Mouse (Mus musculus) central nervous system, embryonic 11.5 days (tissue): ENCODE data around the gene Gstp3. TPM values are rescaled to one million over a fixed set of nuclear protein-coding genes. Genes with fewer than 3 reads are reported as not detected.

Experiments used
- polyA plus RNA-seq: library from polyadenylated mRNA; depleted of rRNA; stranded (reverse); fragments of >200 nt; gene quantifications from 2 replicates; pipeline ENCODE4 v1.2.3, GENCODE M21; 2012; rRNA removed

Gstp3 gene
- polyA plus RNA-seq = 0.98 and 2.2 TPM in 2 replicates

DNA sequence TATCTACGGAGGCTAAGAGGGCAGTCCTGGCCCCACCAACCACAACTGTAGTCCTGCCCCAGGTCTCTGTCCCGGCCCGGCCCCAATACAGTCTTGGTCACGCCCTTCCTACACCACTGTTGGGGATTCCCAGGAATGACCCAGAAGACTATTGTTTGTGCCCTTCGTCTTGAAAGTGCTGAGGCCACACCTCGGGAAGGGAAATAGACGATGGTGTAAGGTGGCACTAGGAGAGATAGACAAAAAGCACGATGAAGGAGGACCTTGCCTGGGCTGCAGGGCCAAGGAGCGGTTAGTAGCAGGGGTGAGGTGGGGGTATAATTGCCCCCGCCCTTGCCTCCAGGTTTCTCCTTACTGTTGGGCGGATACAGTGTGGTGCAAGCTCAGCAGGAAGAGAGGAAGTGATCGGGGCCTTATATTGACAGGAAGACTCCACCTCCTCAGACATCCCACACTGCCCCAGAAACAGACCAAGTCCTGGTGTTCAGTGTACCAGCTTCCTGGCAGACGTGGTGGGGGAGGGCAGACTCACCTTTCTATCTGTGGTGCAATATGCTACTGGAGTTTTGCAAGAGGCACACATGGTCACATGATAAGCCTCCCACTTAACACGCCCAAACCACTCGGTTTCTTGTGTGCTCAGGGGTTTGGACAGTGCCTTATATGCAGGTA lies at the start of gene Gstp3:
Gstp3 (minus strand) TSS at position 501 of the 672 bp plus-strand sequence.

DNA sequence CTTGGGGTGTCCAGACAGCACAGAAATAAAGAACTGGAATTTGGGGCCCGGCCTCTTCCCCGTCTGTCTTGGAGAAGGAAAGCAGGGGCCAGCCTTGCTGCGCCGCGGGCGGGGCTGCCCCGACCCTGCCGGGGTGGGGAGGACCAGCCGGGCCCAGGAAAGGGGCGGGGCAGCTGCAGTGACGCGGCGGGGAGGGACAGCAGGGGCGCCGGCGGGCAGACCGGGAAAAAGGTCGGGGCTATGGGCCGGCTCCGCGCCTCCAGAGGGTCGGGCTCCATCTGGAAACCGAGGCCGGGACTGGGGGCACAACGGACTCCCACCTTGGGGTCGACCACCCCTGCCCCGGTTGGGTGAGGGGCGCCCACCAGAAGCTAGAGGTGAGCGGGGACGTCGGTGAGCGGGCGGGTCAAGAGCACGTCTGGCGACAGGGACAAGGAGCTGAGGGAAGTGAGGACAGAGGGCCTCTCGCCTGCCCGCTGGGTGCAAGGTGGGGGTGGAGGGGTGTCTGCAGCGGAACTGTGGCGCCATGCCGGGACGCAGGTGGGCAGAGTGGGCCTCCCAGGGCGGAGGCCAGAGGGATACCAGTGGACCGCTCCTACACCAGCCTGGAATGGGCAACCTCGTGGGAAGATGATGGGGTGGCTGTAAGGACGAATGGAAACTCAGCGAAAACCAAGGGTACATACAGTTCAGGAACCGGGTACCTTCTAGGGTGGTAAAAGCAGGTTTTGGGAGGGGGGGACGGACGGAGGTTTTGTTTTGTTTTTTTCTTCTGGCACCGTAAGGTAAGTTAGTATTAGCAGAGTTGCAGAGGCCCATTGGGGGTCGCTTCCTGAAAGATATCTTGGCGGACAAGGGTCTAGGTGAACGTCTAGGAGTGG lies 40.7 kb upstream of the Gstp3 start, which contains the start of gene Pitpnm1:
Pitpnm1 (plus strand) TSS at position 162 of the 881 bp plus-strand sequence.

DNA sequence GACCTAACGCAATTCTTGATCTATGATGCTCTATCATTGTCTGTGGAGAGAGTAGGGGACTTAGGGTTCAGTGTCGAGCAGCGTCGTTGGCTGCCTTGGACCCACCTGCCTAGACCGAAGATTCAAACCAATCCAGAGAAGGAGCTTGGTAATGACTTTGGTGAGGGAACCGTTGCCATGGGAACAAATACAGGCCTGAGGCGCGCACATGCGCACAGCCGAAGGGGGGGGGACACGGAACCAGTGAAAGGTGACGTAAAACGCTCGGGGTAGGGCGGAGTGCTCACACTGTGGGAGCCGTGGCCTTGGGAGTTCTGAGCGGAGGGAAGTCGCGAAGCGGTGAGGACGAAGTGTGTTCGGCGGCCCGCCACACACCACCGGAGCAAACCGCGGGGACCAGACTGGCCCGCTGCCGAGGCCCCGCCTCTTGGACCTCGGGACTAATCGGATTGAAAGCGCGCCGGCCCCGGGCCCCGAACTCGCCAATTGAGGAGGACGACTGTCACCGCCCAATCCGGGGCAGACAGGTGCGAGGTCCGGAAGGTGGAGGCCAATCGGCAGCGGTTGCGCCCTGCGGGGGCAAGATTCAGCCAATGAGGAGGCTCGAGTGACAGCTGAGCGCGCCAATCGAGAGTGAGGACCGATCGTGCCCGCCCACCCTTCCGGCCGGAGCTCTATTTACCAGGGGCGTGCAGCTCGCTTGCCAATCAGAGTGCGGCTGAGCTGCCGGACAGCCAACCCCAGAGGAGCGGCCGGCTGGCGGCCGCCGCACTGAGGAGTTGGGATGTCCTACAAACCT lies 37.5 kb upstream of the Gstp3 start, which contains the start of gene Cdk2ap2:
Cdk2ap2 (plus strand) TSS at position 541 of the 799 bp plus-strand sequence.

DNA sequence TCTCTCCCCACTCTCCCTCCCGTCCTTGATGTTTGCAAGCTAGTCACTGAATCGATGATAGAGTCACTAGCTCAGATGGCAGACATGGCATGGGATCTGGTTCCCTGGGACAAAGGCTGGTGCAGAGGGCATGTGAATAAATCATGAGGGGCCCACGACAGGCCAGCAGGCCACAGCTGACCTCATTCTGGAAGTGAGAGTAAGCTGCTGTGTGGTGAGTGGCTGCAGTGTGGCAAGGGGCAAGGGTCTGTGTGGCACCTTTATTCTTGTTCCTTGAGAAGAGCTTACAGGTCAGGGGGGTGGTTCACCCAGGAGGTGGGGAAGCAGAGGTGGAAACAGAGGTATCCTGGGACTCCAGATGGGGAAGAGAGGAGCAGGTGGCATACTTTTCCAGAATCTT lies 22.0 kb upstream of the Gstp3 start, which contains the start of gene Cabp2:
Cabp2 (plus strand) TSS at position 185 of the 400 bp plus-strand sequence.

DNA sequence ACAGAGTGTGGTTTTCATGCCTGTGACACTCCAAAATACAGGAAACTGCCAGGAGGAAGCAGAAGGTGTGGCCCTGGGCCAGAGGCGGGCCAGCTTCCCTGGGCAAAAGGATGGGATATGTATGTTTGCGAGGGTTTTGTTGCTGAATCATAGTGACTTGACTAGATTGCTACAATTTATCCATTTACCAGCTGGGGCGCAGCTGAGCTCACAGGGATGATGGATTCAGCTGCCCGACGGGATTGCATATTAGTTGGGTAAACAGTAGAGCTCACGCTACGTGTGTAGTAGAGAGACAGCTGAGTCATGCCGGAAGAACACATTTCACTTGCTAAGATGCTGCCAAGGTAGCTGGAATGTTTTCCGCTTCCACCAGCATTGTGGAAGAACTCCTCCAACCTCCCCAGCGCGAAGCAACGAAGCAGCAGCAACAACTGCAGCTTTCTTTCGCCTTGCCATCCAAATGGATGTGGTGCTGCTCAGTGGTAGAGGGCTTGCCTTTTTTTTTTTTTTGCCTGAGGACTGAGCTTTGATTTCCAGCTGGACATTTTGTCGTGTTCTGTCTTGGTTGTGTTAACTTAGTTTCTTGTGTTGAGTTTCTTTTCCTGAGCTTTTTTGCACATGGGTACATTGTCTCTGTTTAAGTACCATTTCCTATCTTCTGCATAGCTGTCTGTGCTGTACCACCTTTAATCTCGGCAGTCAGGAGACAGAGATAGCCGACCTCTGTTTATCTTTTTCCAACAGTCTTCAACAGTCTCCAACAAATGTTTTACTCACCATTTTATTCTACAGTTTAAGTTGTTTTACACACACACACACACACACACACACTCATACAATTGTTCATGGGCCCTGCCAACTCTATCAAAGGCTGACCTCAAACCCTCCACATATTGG lies 13.2 kb downstream of the Gstp3 start, which contains the start of gene Gstp2:
Gstp2 (minus strand) TSS at position 58 of the 900 bp plus-strand sequence.

DNA sequence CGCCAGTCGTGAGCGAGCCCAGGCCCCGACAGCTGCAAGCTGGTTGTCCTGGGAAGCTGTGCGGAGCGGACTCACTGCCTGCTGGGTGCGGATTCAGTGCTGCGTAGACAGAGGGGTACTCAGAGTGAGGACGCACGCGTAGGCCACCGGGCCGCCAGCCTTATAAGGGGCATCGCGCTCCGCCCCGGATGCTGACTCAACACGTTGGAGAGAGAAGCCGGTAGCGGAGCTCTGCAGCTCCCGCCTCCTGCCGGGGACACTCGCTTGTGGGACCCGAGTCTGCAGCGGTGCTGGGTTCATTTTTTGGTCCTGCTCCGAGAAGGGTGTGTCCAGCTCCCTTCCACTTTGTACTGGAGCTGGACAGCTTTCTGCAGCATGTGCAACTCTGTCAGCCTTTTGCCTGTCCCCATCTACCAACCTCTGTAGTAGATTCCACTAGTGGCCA lies 21.6 kb downstream of the Gstp3 start, which contains the start of gene Gstp1:
Gstp1 (minus strand) TSS at position 198 of the 445 bp plus-strand sequence.

DNA sequence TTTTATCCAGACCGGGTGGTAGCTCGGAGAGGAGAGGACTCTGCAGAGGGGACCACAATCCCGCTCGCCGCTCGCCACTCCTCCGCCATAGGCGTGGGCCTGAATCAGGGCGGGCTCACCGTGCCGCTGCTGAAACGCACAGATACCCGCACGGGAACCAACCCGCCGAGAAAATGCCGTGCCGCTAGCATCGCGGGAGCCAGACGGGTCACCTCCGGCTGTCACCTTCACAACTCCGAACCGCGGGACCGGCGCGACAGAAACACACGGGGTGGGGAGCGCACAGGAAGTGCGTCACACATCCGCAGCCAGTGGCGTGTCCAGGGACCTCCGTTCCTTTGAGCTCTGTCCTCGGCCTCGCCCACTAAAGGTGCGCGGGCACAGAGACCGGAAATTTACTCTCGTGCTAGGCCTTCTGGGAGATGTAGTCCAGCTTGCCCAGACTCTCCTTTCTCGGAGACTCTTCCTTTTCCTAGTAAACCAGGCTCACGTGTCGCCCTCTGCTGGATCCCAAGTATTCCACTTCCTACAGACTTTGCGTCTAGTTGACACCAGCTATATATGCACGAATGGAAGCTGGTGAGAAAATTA lies 46.8 kb downstream of the Gstp3 start, which contains the start of gene Ndufv1:
Ndufv1 (minus strand) TSS at position 375 of the 591 bp plus-strand sequence.

Other genes with a start within 250 kb of the Gstp3 start
- 67.2 and 79.0 TPM in 2 replicates for gene Chka, start 207.8 kb downstream of the Gstp3 start, polyA plus RNA-seq
- 65.9 and 66.2 TPM in 2 replicates for gene Tcirg1, start 152.4 kb downstream of the Gstp3 start, polyA plus RNA-seq
- 142 and 207 TPM in 2 replicates for gene Ndufs8, start 146.8 kb downstream of the Gstp3 start, polyA plus RNA-seq
- 0.60 and 0.68 TPM in 2 replicates for gene Aldh3b1, start 129.8 kb downstream of the Gstp3 start, polyA plus RNA-seq
- gene Unc93b1, start 124.4 kb downstream of the Gstp3 start, polyA plus RNA-seq = 8.5 and 11.6 TPM in 2 replicates
- not detected in 2 replicates for gene Aldh3b3, start 100.9 kb downstream of the Gstp3 start, polyA plus RNA-seq
- gene Aldh3b2, start 87.2 kb downstream of the Gstp3 start, polyA plus RNA-seq = 0.38 and 0.76 TPM in 2 replicates
- gene Acy3, start 73.0 kb downstream of the Gstp3 start, polyA plus RNA-seq = 2.2 and 3.4 TPM in 2 replicates
- 0.11 and 0.15 TPM in 2 replicates for gene Tbx10, start 66.8 kb downstream of the Gstp3 start, polyA plus RNA-seq
- 4.7 and 10.6 TPM in 2 replicates for gene Nudt8, start 59.0 kb downstream of the Gstp3 start, polyA plus RNA-seq
- 2.9 and 4.4 TPM in 2 replicates for gene Gm49405, start 58.9 kb downstream of the Gstp3 start, polyA plus RNA-seq
- gene Doc2g, start 56.3 kb downstream of the Gstp3 start, polyA plus RNA-seq = 8.2 and 13.0 TPM in 2 replicates
- gene Ndufv1, start 46.8 kb downstream of the Gstp3 start, polyA plus RNA-seq = 153 and 167 TPM in 2 replicates
- gene Gstp1, start 21.6 kb downstream of the Gstp3 start, polyA plus RNA-seq = 218 and 263 TPM in 2 replicates
- 0.24 and 9.3 TPM in 2 replicates for gene Gstp2, start 13.5 kb downstream of the Gstp3 start, polyA plus RNA-seq
- gene Cabp2, start 22.0 kb upstream of the Gstp3 start, polyA plus RNA-seq = 0.07 TPM in 1 of 2 replicates, not detected in the other
- 33.8 and 35.4 TPM in 2 replicates for gene Cdk2ap2, start 37.6 kb upstream of the Gstp3 start, polyA plus RNA-seq
- 23.9 and 25.8 TPM in 2 replicates for gene Pitpnm1, start 40.4 kb upstream of the Gstp3 start, polyA plus RNA-seq
- gene Aip, start 66.3 kb upstream of the Gstp3 start, polyA plus RNA-seq = 53.3 and 100 TPM in 2 replicates
- gene Gpr152, start 80.2 kb upstream of the Gstp3 start, polyA plus RNA-seq = 0.02 and 0.06 TPM in 2 replicates
- 0.05 and 0.11 TPM in 2 replicates for gene Cabp4, start 84.5 kb upstream of the Gstp3 start, polyA plus RNA-seq
- 168 and 188 TPM in 2 replicates for gene Coro1b, start 89.0 kb upstream of the Gstp3 start, polyA plus RNA-seq
- gene Ptprcap, start 94.0 kb upstream of the Gstp3 start, polyA plus RNA-seq = 2.7 and 3.3 TPM in 2 replicates
- gene Rps6kb2, start 103.8 kb upstream of the Gstp3 start, polyA plus RNA-seq = 51.0 and 60.7 TPM in 2 replicates
- gene Carns1, start 115.9 kb upstream of the Gstp3 start, polyA plus RNA-seq = 3.5 and 4.1 TPM in 2 replicates
- 1.8 and 2.9 TPM in 2 replicates for gene Tbc1d10c, start 131.7 kb upstream of the Gstp3 start, polyA plus RNA-seq
- gene Ppp1ca, start 132.5 kb upstream of the Gstp3 start, polyA plus RNA-seq = 375 and 508 TPM in 2 replicates
- 37.9 and 54.0 TPM in 2 replicates for gene Rad9a, start 142.1 kb upstream of the Gstp3 start, polyA plus RNA-seq
- gene Clcf1, start 154.7 kb upstream of the Gstp3 start, polyA plus RNA-seq = 2.9 and 11.1 TPM in 2 replicates
- gene AC109138.7, start 154.8 kb upstream of the Gstp3 start, polyA plus RNA-seq = not detected in 2 replicates
- gene Pold4, start 172.3 kb upstream of the Gstp3 start, polyA plus RNA-seq = 11.8 and 19.7 TPM in 2 replicates
- 14.4 and 16.9 TPM in 2 replicates for gene Ssh3, start 209.6 kb upstream of the Gstp3 start, polyA plus RNA-seq
- gene Ankrd13d, start 223.6 kb upstream of the Gstp3 start, polyA plus RNA-seq = 16.2 and 18.8 TPM in 2 replicates
- gene Grk2, start 246.7 kb upstream of the Gstp3 start, polyA plus RNA-seq = 71.3 and 119 TPM in 2 replicates